14 mouse cellular contexts compared by ENCODE assay signal in the genomic region with DNA sequence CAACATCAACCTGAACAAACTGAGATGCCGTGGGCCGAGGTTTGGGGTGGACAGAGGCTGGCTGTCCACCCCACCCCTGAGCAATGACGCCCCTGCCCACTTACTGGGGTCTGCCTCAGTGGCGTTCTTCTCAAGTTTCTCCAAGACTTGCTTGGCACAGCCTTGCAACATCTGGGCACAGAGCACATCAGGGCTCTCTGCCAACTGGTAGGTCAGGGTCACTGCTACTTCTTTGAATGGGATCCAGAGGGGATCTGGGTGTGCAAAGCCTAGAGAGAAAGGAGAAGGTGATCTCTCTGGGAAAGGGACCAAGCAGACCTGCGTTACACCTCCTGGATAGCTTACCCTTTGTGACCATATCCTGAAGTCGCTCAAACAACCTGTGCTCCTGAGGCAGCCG.
"Had no signal": no experiment of that assay in that cellular context is flagged by ENCODE, and none has a peak within 500 bp of the region (broad histone marks: within the 10 kb centered on the region; RNA-seq: fewer than 3 reads in every experiment).

No protein-coding gene starts in this region.

- H3K4me2 ChIP-seq: kidney, embryonic 15.5 days; limb, embryonic 15.5 days; neural tube, embryonic 15.5 days; stomach, embryonic 15.5 days had no signal

- H3K27me3 ChIP-seq: kidney, embryonic 15.5 days; limb, embryonic 15.5 days; neural tube, embryonic 15.5 days; stomach, embryonic 15.5 days had no signal

- H3K9me3 ChIP-seq: kidney, embryonic 15.5 days; limb, embryonic 15.5 days; neural tube, embryonic 15.5 days; stomach, embryonic 15.5 days had no signal

- H3K4me1 ChIP-seq: kidney, embryonic 15.5 days; limb, embryonic 15.5 days; neural tube, embryonic 15.5 days; stomach, embryonic 15.5 days had no signal

- DNase-seq: kidney, adult 18-20 months; kidney, postnatal 14 days; lung, adult 2 months; lung, postnatal 36 days; midbrain, embryonic 14.5 days; retina, postnatal 1 day; thymus, adult 2 months; thymus, postnatal 25 days had no signal

- H3K9ac ChIP-seq: kidney, embryonic 15.5 days; limb, embryonic 15.5 days; neural tube, embryonic 15.5 days; stomach, embryonic 15.5 days had no signal

- H3K27ac ChIP-seq: kidney, embryonic 15.5 days; limb, embryonic 15.5 days; neural tube, embryonic 15.5 days; stomach, embryonic 15.5 days had no signal

- ATAC-seq: lung, postnatal 0 days had no signal

- H3K4me3 ChIP-seq: kidney, embryonic 15.5 days; limb, embryonic 15.5 days; myocyte; neural tube, embryonic 15.5 days; stomach, embryonic 15.5 days had no signal
